Mouse (Mus musculus) layer of hippocampus, adult 2 months (tissue): ENCODE data around the gene Zyx. TPM values are rescaled to one million over a fixed set of nuclear protein-coding genes. Genes with fewer than 3 reads are reported as not detected.

Experiments used
- DNase-seq, 2 experiments: peaks; one replicate each; pipeline ENCODE4 v3.0.0; 2022; ENCODE audit warnings: low spot score in 2 of 2
- H3K27ac ChIP-seq: fragments of 200-600 bp; 2 replicates; pipeline ENCODE4 v1.8.1; 2022
- H3K4me3 ChIP-seq: fragments of 200-600 bp; 2 replicates; pipeline ENCODE4 v1.8.1; 2022; ENCODE audit warnings: mild to moderate bottlenecking
- CTCF ChIP-seq: fragments of 200-600 bp; conservative IDR thresholded peaks from 2 replicates; pipeline ENCODE4 v1.8.1; 2022; ENCODE audit warnings: antibody characterized with exemption, mild to moderate bottlenecking, moderate library complexity
- total RNA-seq, 2 experiments: library from RNA; stranded (reverse); gene quantifications; 2 replicates each; pipeline ENCODE4 v1.2.3; 2021

The Zyx gene
- total RNA-seq, 2 experiments from 2014 or later: 44.3 to 44.5 TPM

DNA sequence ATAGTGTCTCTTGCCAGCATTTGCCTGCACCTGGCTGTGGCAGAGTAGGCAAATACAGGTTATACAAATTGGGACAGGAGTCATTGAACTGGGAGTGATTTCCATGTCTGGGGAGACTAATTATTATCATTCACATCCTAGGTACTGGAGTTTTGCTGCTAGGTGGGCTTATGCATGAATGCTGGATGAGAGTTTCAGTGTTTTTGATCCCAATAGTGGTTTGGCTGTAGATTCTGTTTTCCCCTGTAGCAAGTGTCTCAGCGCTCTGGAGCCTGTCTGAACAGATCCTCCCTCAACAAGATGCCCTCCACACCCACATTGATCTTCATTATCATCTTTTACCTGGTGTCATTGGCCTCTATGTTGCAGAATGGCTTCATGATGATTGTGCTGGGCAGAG lies 50.5 kb downstream of the Zyx start, which contains the start of gene Tas2r143:
Gene Tas2r143 (plus strand): TSS at position 301 of the 400 bp plus-strand sequence.
- H3K27ac ChIP-seq: no peak within 1 kb of the TSS
- no peak within 1 kb of the TSS for H3K4me3 ChIP-seq
- no peak for TF ChIP-seq CTCF
- DNase-seq: no peak

DNA sequence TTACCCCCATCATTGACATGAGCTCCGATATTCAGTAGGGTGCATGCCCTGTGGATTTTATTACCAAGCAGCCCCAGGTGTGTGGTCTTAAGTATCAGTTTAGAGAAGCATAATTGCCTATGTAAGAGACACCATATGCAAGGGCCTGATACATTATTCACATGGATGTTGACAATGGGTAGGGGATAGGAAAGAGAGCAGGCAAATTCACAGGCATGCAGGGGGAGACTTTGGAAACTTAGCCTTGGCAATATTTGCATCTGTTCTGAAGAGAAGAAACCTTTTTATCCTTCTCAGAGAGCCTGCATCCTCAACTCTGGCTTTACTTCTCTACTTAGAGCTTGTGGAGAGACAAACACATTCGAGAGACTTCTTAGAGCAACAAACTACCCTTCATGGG lies 55.7 kb downstream of the Zyx start, which contains the start of gene Tas2r135:
Gene Tas2r135 (plus strand): TSS at position 301 of the 400 bp plus-strand sequence.
- TF ChIP-seq CTCF: no peak

More for the DNA sequence above, 55.7 kb downstream of the Zyx start, which contains the start of gene Tas2r135:
- no peak for DNase-seq
- H3K27ac ChIP-seq: no peak within 1 kb of the TSS
- H3K4me3 ChIP-seq: no peak within 1 kb of the TSS

Other genes with a start within 250 kb of the Zyx start
- not detected for gene Tas2r139, start 208.7 kb upstream of the Zyx start, total RNA-seq
- gene Tas2r144, start 134.3 kb upstream of the Zyx start, total RNA-seq: not detected
- 10 to 100 TPM; 10.8 to 11.0 TPM for gene Gstk1, start 103.7 kb upstream of the Zyx start, total RNA-seq
- not detected for gene Tmem139, start 87.7 kb upstream of the Zyx start, total RNA-seq
- 10 to 100 TPM; 22.7 to 25.8 TPM for gene Casp2, start 84.6 kb upstream of the Zyx start, total RNA-seq
- 1 to 10 TPM; 4.8 to 6.0 TPM for gene Clcn1, start 62.9 kb upstream of the Zyx start, total RNA-seq
- 10 to 100 TPM; 76.1 to 76.4 TPM for gene Fam131b, start 25.0 kb upstream of the Zyx start, total RNA-seq
- gene Epha1, start 23.6 kb downstream of the Zyx start, total RNA-seq: not detected
- gene Tas2r143, start 50.6 kb downstream of the Zyx start, total RNA-seq: not detected
- not detected for gene Tas2r135, start 55.8 kb downstream of the Zyx start, total RNA-seq
- not detected for gene Tas2r126, start 84.9 kb downstream of the Zyx start, total RNA-seq
- not detected for gene Olfr458, start 115.6 kb downstream of the Zyx start, total RNA-seq
- gene Olfr457, start 126.7 kb downstream of the Zyx start, total RNA-seq: not detected
- not detected for gene Olfr456, start 137.6 kb downstream of the Zyx start, total RNA-seq
- not detected for gene Olfr455, start 198.0 kb downstream of the Zyx start, total RNA-seq
- not detected for gene Tcaf3, start 248.1 kb downstream of the Zyx start, total RNA-seq